Comparison of ENCODE assay signal across 35 mouse cellular contexts in genomic region chr14:21696186-21696830, GRCm38 (mm10). TPM values are rescaled to one million over a fixed set of nuclear protein-coding genes. Genes with fewer than 3 reads are reported as not detected.
DNase-seq lines count a peak whose midpoint lies in the region; ATAC-seq and TF ChIP-seq lines count a peak whose summit lies in the region.
"Had no signal": no experiment of that assay in that cellular context is flagged by ENCODE, and none has a peak within 500 bp of the region (broad histone marks: within the 10 kb centered on the region; RNA-seq: fewer than 3 reads in every experiment).

No protein-coding gene starts in this region.

- H3K36me3 ChIP-seq in kidney, embryonic 15.5 days, result no peaks in the 10 kb centered on the region
- no peaks in the 10 kb centered on the region for H3K36me3 ChIP-seq in G1E (replicated peaks)
- no peaks in the 10 kb centered on the region for H3K36me3 ChIP-seq in limb, embryonic 10.5 days
- H3K36me3 ChIP-seq: embryonic facial prominence, embryonic 12.5 days; forebrain, embryonic 15.5 days; heart, embryonic 10.5 days; heart, embryonic 15.5 days; hindbrain, embryonic 12.5 days; limb, embryonic 15.5 days; stomach, embryonic 15.5 days had no signal

- intact Hi-C loops in left cerebral cortex, adult 2 months (cut with DNase I), result no loop called here

- no peak for TF ChIP-seq CTCF in G1E (IDR thresholded peaks at IDR 0.05; ENCODE audit: low read depth, low read length)
- TF ChIP-seq CTCF in left cerebral cortex, adult 2 months (IDR thresholded peaks at IDR 0.05), result no peak

- DNase-seq in kidney, adult 8-10 months, result peak; percentile 64 to 76
- DNase-seq in G1E (ENCODE audit: low spot score), result no peak
- DNase-seq in c-Kit-positive CD71-positive TER-119-negative erythroid progenitor cells, embryonic 14.5 days (ENCODE audit: low read depth), result peak; percentile 36
- DNase-seq in limb, embryonic 10.5 days (ENCODE audit: low spot score), result no peak
- DNase-seq in left cerebral cortex, adult 2 months (ENCODE audit: extremely low spot score in 1 of 2, low spot score in 2 of 2), result no peak
- DNase-seq in adrenal gland, adult 8-10 months, result no peak
- DNase-seq: adrenal gland, postnatal 10 days; cerebellum, adult 11-12 months; cerebellum, adult 9-11 months; embryo, embryonic 11 days; gastrocnemius, postnatal 25 days; heart, adult 11 months; heart, postnatal 36 days; layer of hippocampus, adult 9-11 months; lung, adult 2 months; lung, postnatal 14 days; retina, postnatal 1 day; right cerebral cortex, postnatal 14 days; thymus, postnatal 14 days had no signal

- no peak overlapping the region for H3K9ac ChIP-seq in kidney, embryonic 15.5 days
- H3K9ac ChIP-seq: embryonic facial prominence, embryonic 12.5 days; forebrain, embryonic 15.5 days; heart, embryonic 15.5 days; hindbrain, embryonic 12.5 days; intestine, embryonic 15.5 days; limb, embryonic 15.5 days; stomach, embryonic 15.5 days had no signal

- 81% methylated on average over 7 of the region's 7 CpGs for WGBS in kidney, embryonic 15.5 days
- 86% methylated on average over 7 of the region's 7 CpGs for WGBS in limb, embryonic 10.5 days

- no peaks in the 10 kb centered on the region for H3K4me1 ChIP-seq in kidney, embryonic 15.5 days
- peaks cover 17% of the 10 kb centered on the region for H3K4me1 ChIP-seq in G1E (ENCODE audit: insufficient read depth, low read depth, low read length)
- no peaks in the 10 kb centered on the region; the same call in 1 of the 2 replicates for H3K4me1 ChIP-seq in limb, embryonic 10.5 days
- H3K4me1 ChIP-seq: forebrain, embryonic 15.5 days; heart, embryonic 15.5 days; hindbrain, embryonic 12.5 days; stomach, embryonic 15.5 days had no signal

- no peak overlapping the region for H3K4me2 ChIP-seq in kidney, embryonic 15.5 days
- H3K4me2 ChIP-seq: embryonic facial prominence, embryonic 12.5 days; forebrain, embryonic 15.5 days; heart, embryonic 15.5 days; hindbrain, embryonic 12.5 days; intestine, embryonic 15.5 days; limb, embryonic 15.5 days; stomach, embryonic 15.5 days had no signal

- ATAC-seq in kidney, embryonic 15.5 days (replicated peaks; ENCODE audit: low FRiP score), result no peak
- peak; percentile 15; the same call in 1 of the 2 replicates for ATAC-seq in G1E (ENCODE audit: extremely low read depth, insufficient number of reproducible peaks, low FRiP score, poor library complexity, severe bottlenecking)
- ATAC-seq: CD4-positive, CD25-positive, alpha-beta regulatory T cell, adult 4 months; forebrain, embryonic 15.5 days; hindbrain, postnatal 0 days; intestine, embryonic 15.5 days had no signal

- no peak overlapping the region for H3K4me3 ChIP-seq in kidney, embryonic 15.5 days (replicated peaks)
- no peak overlapping the region; the same call in 1 of the 2 replicates for H3K4me3 ChIP-seq in G1E (ENCODE audit: low read depth, low read length)
- H3K4me3 ChIP-seq in limb, embryonic 10.5 days, result no peak overlapping the region
- no peak overlapping the region for H3K4me3 ChIP-seq in left cerebral cortex, adult 2 months
- H3K4me3 ChIP-seq: embryonic facial prominence, embryonic 12.5 days; forebrain, embryonic 15.5 days; heart, embryonic 10.5 days; heart, embryonic 15.5 days; hindbrain, embryonic 12.5 days; intestine, embryonic 15.5 days; limb, embryonic 15.5 days; stomach, embryonic 15.5 days had no signal

- H3K27me3 ChIP-seq in kidney, embryonic 15.5 days, result no peaks in the 10 kb centered on the region
- H3K27me3 ChIP-seq in G1E (ENCODE audit: insufficient read depth, low read length), result peaks cover 8% of the 10 kb centered on the region
- H3K27me3 ChIP-seq in limb, embryonic 10.5 days (ENCODE audit: low read depth, poor library complexity, severe bottlenecking), result no peaks in the 10 kb centered on the region
- H3K27me3 ChIP-seq: embryonic facial prominence, embryonic 12.5 days; forebrain, embryonic 15.5 days; heart, embryonic 15.5 days; hindbrain, embryonic 12.5 days; intestine, embryonic 15.5 days; limb, embryonic 15.5 days; stomach, embryonic 15.5 days had no signal

- no peak overlapping the region for H3K27ac ChIP-seq in kidney, embryonic 15.5 days
- peak overlapping the region; percentile 53; the same call in 1 of the 2 replicates for H3K27ac ChIP-seq in limb, embryonic 10.5 days
- no peak overlapping the region for H3K27ac ChIP-seq in left cerebral cortex, adult 2 months
- H3K27ac ChIP-seq: embryonic facial prominence, embryonic 12.5 days; forebrain, embryonic 15.5 days; heart, embryonic 10.5 days; heart, embryonic 15.5 days; hindbrain, embryonic 12.5 days; hindbrain, postnatal 0 days; intestine, embryonic 15.5 days; limb, embryonic 15.5 days; stomach, embryonic 15.5 days had no signal

- peaks cover 5% of the 10 kb centered on the region; the same call in 1 of the 2 replicates for H3K9me3 ChIP-seq in kidney, embryonic 15.5 days (replicated peaks)
- H3K9me3 ChIP-seq in G1E (replicated peaks), result peaks cover 8% of the 10 kb centered on the region
- H3K9me3 ChIP-seq in limb, embryonic 10.5 days (replicated peaks), result peaks cover 3% of the 10 kb centered on the region; the same call in 1 of the 2 replicates
- H3K9me3 ChIP-seq: forebrain, embryonic 15.5 days; heart, embryonic 15.5 days; intestine, embryonic 15.5 days; limb, embryonic 15.5 days; stomach, embryonic 15.5 days had no signal

RNA-seq across cellular contexts. Expression of gene Dupd1, which starts 18.1 kb away (rescaled TPM):
- 0.14 TPM in 1 of 2 replicates, not detected in the other for polyA plus RNA-seq in kidney, embryonic 15.5 days (2015; fragmentation: Nextera tagmentation; extraction: Ambion mirVana)
- total RNA-seq in G1E (2014; fragmentation: Nextera tagmentation) (not detected in 2 replicates), G1E (2017) (not detected in 2 replicates)
- not detected in 2 replicates for polyA plus RNA-seq in G1E (2012)
- 0.45 TPM in 1 of 2 replicates, not detected in the other for polyA plus RNA-seq in limb, embryonic 10.5 days (2016; fragmentation: Nextera tagmentation; extraction: Ambion mirVana)
- not detected for total RNA-seq in left cerebral cortex, adult 2 months (2021)
- 1 to 10 TPM in 2 of 4 experiments, under 1 TPM in 1, not detected in 1; 0.74 to 1.3 (median 1.3) TPM for total RNA-seq in adrenal gland, adult 8-10 months (2022)
- total RNA-seq: heart, postnatal 36 days; hindbrain, postnatal 0 days; left cerebral cortex, postnatal 14 days; monocyte, adult 5-6 weeks had no signal
- polyA plus RNA-seq: CD4-positive, CD25-positive, alpha-beta regulatory T cell, adult 4 months; forebrain, embryonic 15.5 days; intestine, embryonic 15.5 days; midbrain, embryonic 14.5 days; stomach, embryonic 15.5 days; urinary bladder, adult 2 months had no signal

RNA-seq across cellular contexts. Expression of gene Samd8, which starts 54.0 kb away (rescaled TPM):
- polyA plus RNA-seq in kidney, embryonic 15.5 days (2015; fragmentation: Nextera tagmentation; extraction: Ambion mirVana), result 8.8 and 9.5 TPM in 2 replicates
- 18.3 and 19.4 TPM in 2 replicates for total RNA-seq in G1E (2014; fragmentation: Nextera tagmentation)
- 9.5 and 9.9 TPM in 2 replicates for total RNA-seq in G1E (2017)
- polyA plus RNA-seq in G1E (2012), result 12.7 and 13.4 TPM in 2 replicates
- 9.3 and 11.7 TPM in 2 replicates for polyA plus RNA-seq in limb, embryonic 10.5 days (2016; fragmentation: Nextera tagmentation; extraction: Ambion mirVana)
- 10 to 100 TPM; 75.1 to 79.7 TPM for total RNA-seq in left cerebral cortex, adult 2 months (2021)
- total RNA-seq in adrenal gland, adult 8-10 months (2022), result 10 to 100 TPM; 51.8 to 77.2 (median 64.6) TPM

RNA-seq across cellular contexts. Expression of gene Dusp13, which starts 54.7 kb away (rescaled TPM):
- polyA plus RNA-seq in kidney, embryonic 15.5 days (2015; fragmentation: Nextera tagmentation; extraction: Ambion mirVana), result 0.38 TPM in 1 of 2 replicates, not detected in the other
- not detected in 2 replicates for total RNA-seq in G1E (2014; fragmentation: Nextera tagmentation)
- total RNA-seq in G1E (2017), result 0.98 TPM in 1 of 2 replicates, not detected in the other
- not detected in 2 replicates for polyA plus RNA-seq in G1E (2012)
- not detected in 2 replicates for polyA plus RNA-seq in limb, embryonic 10.5 days (2016; fragmentation: Nextera tagmentation; extraction: Ambion mirVana)
- total RNA-seq in left cerebral cortex, adult 2 months (2021), result not detected
- total RNA-seq in adrenal gland, adult 8-10 months (2022), result under 1 TPM; 0.44 to 0.86 (median 0.56) TPM
- total RNA-seq: hindbrain, postnatal 0 days; monocyte, adult 5-6 weeks had no signal
- polyA plus RNA-seq: CD4-positive, CD25-positive, alpha-beta regulatory T cell, adult 4 months; embryonic facial prominence, embryonic 12.5 days; forebrain, embryonic 15.5 days; heart, embryonic 10.5 days; heart, embryonic 15.5 days; intestine, embryonic 15.5 days; midbrain, embryonic 14.5 days; neural tube, embryonic 14.5 days; stomach, embryonic 15.5 days had no signal

Comparison
In these comparisons a context has a peak if more than half of its experiments do, and no peak if none do; other contexts are left out.
1. DNase-seq: peak in kidney, adult 8-10 months (2 of 2) and c-Kit-positive CD71-positive TER-119-negative erythroid progenitor cells, embryonic 14.5 days (single experiment); none in G1E (single experiment), limb, embryonic 10.5 days (single experiment), left cerebral cortex, adult 2 months (0 of 2) and adrenal gland, adult 8-10 months (single experiment).